Comparison of ENCODE assay signal across 17 mouse cellular contexts in genomic region chr14:47775543-47775942, GRCm38 (mm10).
"Had no signal": no experiment of that assay in that cellular context is flagged by ENCODE, and none has a peak within 500 bp of the region (broad histone marks: within the 10 kb centered on the region; RNA-seq: fewer than 3 reads in every experiment).

No protein-coding gene starts in this region.

- H3K27ac ChIP-seq: lung, embryonic 15.5 days; macrophage; midbrain, embryonic 13.5 days; midbrain, embryonic 15.5 days; neural tube, embryonic 12.5 days; stomach, embryonic 15.5 days; stomach, postnatal 0 days had no signal

- ATAC-seq: lung, postnatal 0 days; midbrain, embryonic 13.5 days; midbrain, embryonic 15.5 days had no signal

- H3K27me3 ChIP-seq: lung, embryonic 15.5 days; megakaryocyte, embryonic 14.5 days; midbrain, embryonic 13.5 days; midbrain, embryonic 15.5 days; neural tube, embryonic 12.5 days; stomach, embryonic 15.5 days had no signal

- H3K4me1 ChIP-seq: lung, embryonic 15.5 days; megakaryocyte, embryonic 14.5 days; midbrain, embryonic 13.5 days; midbrain, embryonic 15.5 days; stomach, embryonic 15.5 days had no signal

- DNase-seq: lung, adult 2 months; lung, postnatal 14 days; lung, postnatal 36 days; right cerebral cortex, postnatal 14 days; thymus, adult 2 months; thymus, postnatal 25 days; thymus, postnatal 4 days had no signal

- H3K4me3 ChIP-seq: lung, embryonic 15.5 days; megakaryocyte, embryonic 14.5 days; midbrain, embryonic 13.5 days; midbrain, embryonic 15.5 days; neural tube, embryonic 12.5 days; stomach, embryonic 15.5 days had no signal

- H3K4me2 ChIP-seq: lung, embryonic 15.5 days; midbrain, embryonic 11.5 days; midbrain, embryonic 13.5 days; midbrain, embryonic 15.5 days; neural tube, embryonic 12.5 days; stomach, embryonic 15.5 days had no signal

- H3K9ac ChIP-seq: lung, embryonic 15.5 days; midbrain, embryonic 13.5 days; midbrain, embryonic 15.5 days; neural tube, embryonic 12.5 days; stomach, embryonic 15.5 days had no signal

- H3K36me3 ChIP-seq: lung, embryonic 15.5 days; midbrain, embryonic 13.5 days; midbrain, embryonic 15.5 days; neural tube, embryonic 12.5 days; stomach, embryonic 15.5 days had no signal

- H3K9me3 ChIP-seq: lung, embryonic 15.5 days; megakaryocyte, embryonic 14.5 days; midbrain, embryonic 13.5 days; midbrain, embryonic 15.5 days; neural tube, embryonic 12.5 days; stomach, embryonic 15.5 days had no signal
